Mouse (Mus musculus) CH12.LX (cell line): ENCODE data around the gene Wtap. TPM values are rescaled to one million over a fixed set of nuclear protein-coding genes. Genes with fewer than 3 reads are reported as not detected.

Source experiments
- DNase-seq: peaks from one replicate; pipeline ENCODE4 v3.0.0-alpha.2; 2013; ENCODE audit errors: extremely low read depth
- H3K27ac ChIP-seq: 2 replicates; pipeline ENCODE4 v1.5.1; 2012; ENCODE audit warnings: low read depth, mild to moderate bottlenecking, control low read depth, moderate library complexity; ENCODE audit not compliant: insufficient read depth
- H3K27me3 ChIP-seq: replicated peaks from 2 replicates; pipeline ENCODE3; 2012; ENCODE audit warnings: inconsistent platforms
- H3K36me3 ChIP-seq, 2 experiments: replicated peaks in 1 of 2; 2 replicates each; pipeline versions ENCODE3 to v1.6.1; 2012; ENCODE audit warnings: inconsistent platforms in 1 of 2, low read length in 1 of 2, mild to moderate bottlenecking in 1 of 2, mixed read lengths in 1 of 2, moderate library complexity in 1 of 2; ENCODE audit not compliant: control insufficient read depth in 1 of 2, insufficient read depth in 1 of 2
- H3K4me1 ChIP-seq, 2 experiments: 2 replicates each; pipeline ENCODE4 v1.6.1; 2012; ENCODE audit warnings: inconsistent platforms in 1 of 2, moderate library complexity in 1 of 2; ENCODE audit not compliant: insufficient read depth in 2 of 2, control insufficient read depth in 1 of 2
- H3K4me2 ChIP-seq: 2 replicates; pipeline ENCODE4 v1.6.1; 2012; ENCODE audit warnings: low read depth, mild to moderate bottlenecking, control low read depth; ENCODE audit not compliant: poor library complexity, insufficient read depth, severe bottlenecking
- H3K4me3 ChIP-seq, 3 experiments: fragments of 150-350 bp in 1 of 3; sonication (generic) in 1 of 3; replicated peaks in 1 of 3; 2 replicates each; pipeline versions ENCODE3 to v1.5.1; 2011 to 2012; ENCODE audit warnings: low read depth in 2 of 3, low read length in 2 of 3, mild to moderate bottlenecking in 2 of 3, moderate library complexity in 2 of 3, control low read depth in 1 of 3, improper control_type of control experiment in 1 of 3, inconsistent platforms in 1 of 3, mixed read lengths in 1 of 3; ENCODE audit not compliant: poor library complexity in 1 of 3
- H3K79me2 ChIP-seq: replicated peaks from 2 replicates; pipeline ENCODE4 v1.6.1; 2012; ENCODE audit warnings: mild to moderate bottlenecking, moderate library complexity; ENCODE audit not compliant: control insufficient read depth, poor library complexity, insufficient read depth, severe bottlenecking; ENCODE audit errors: extremely low read depth
- H3K9ac ChIP-seq: 2 replicates; pipeline ENCODE4 v1.6.1; 2012; ENCODE audit warnings: low read depth, mild to moderate bottlenecking, control low read depth, moderate library complexity; ENCODE audit not compliant: insufficient read depth
- H3K9me3 ChIP-seq: replicated peaks from 2 replicates; pipeline ENCODE3; 2012; ENCODE audit warnings: low read length, inconsistent platforms, mixed read lengths
- BHLHE40 ChIP-seq: IDR thresholded peaks from 2 replicates; pipeline ENCODE4 v1.6.1; 2011; ENCODE audit warnings: mild to moderate bottlenecking, low read depth, low read length, improper control_type of control experiment
- CHD1 ChIP-seq: IDR thresholded peaks from 2 replicates; pipeline ENCODE4 v1.6.1; 2012; ENCODE audit warnings: low read depth, low read length, improper control_type of control experiment, inconsistent platforms
- E2F4 ChIP-seq: IDR thresholded peaks from 2 replicates; pipeline ENCODE4 v1.6.1; 2011; ENCODE audit warnings: low read depth, low read length, improper control_type of control experiment; ENCODE audit not compliant: insufficient replicate concordance
- ELF1 ChIP-seq: IDR thresholded peaks from 2 replicates; pipeline ENCODE4 v1.6.1; 2014; ENCODE audit warnings: low read depth, mild to moderate bottlenecking, inconsistent platforms, low read length, improper control_type of control experiment
- JUN ChIP-seq: IDR thresholded peaks from 2 replicates; pipeline ENCODE4 v1.6.1; 2011; ENCODE audit warnings: low read depth, mild to moderate bottlenecking, low read length, improper control_type of control experiment, moderate library complexity; ENCODE audit not compliant: insufficient read depth
- JUND ChIP-seq: conservative IDR thresholded peaks from 2 replicates; pipeline ENCODE4 v1.6.1; 2011; ENCODE audit warnings: low read depth, low read length, improper control_type of control experiment
- KAT2A ChIP-seq: IDR thresholded peaks from 2 replicates; pipeline ENCODE4 v1.6.1; 2012; ENCODE audit warnings: low read length, improper control_type of control experiment, inconsistent platforms; ENCODE audit not compliant: insufficient replicate concordance
- MAFK ChIP-seq: IDR thresholded peaks from 2 replicates; pipeline ENCODE4 v1.6.1; 2011; ENCODE audit warnings: low read length, improper control_type of control experiment; ENCODE audit not compliant: insufficient replicate concordance
- MAX ChIP-seq: IDR thresholded peaks from 2 replicates; pipeline ENCODE4 v1.6.1; 2011; ENCODE audit warnings: low read length, improper control_type of control experiment
- MAZ ChIP-seq: IDR thresholded peaks from 2 replicates; pipeline ENCODE4 v1.6.1; 2012; ENCODE audit warnings: low read depth, mild to moderate bottlenecking, inconsistent platforms, low read length, improper control_type of control experiment, moderate library complexity
- MXI1 ChIP-seq: IDR thresholded peaks from 2 replicates; pipeline ENCODE4 v1.6.1; 2011; ENCODE audit warnings: mild to moderate bottlenecking, low read depth, low read length, improper control_type of control experiment
- MYC ChIP-seq: IDR thresholded peaks from 2 replicates; pipeline ENCODE4 v1.6.1; 2011; ENCODE audit warnings: low read depth, mild to moderate bottlenecking, improper control_type of control experiment, low read length
- POLR2AphosphoS2 ChIP-seq: IDR thresholded peaks from 2 replicates; pipeline ENCODE4 v1.6.1; 2011; ENCODE audit warnings: low read depth, low read length, improper control_type of control experiment
- SIN3A ChIP-seq: IDR thresholded peaks from 2 replicates; pipeline ENCODE4 v1.6.1; 2012; ENCODE audit warnings: low read length, improper control_type of control experiment, inconsistent platforms
- SMC3 ChIP-seq: IDR thresholded peaks from 2 replicates; pipeline ENCODE4 v1.6.1; 2011; ENCODE audit warnings: low read depth, low read length, improper control_type of control experiment
- TBP ChIP-seq: conservative IDR thresholded peaks from 2 replicates; pipeline ENCODE4 v1.6.1; 2011; ENCODE audit warnings: low read depth, low read length, improper control_type of control experiment
- UBTF ChIP-seq: IDR thresholded peaks from 2 replicates; pipeline ENCODE4 v1.6.1; 2012; ENCODE audit warnings: low read depth, mild to moderate bottlenecking, inconsistent platforms, low read length, improper control_type of control experiment, moderate library complexity
- ZNF384 ChIP-seq: IDR thresholded peaks from 2 replicates; pipeline ENCODE4 v1.6.1; 2012; ENCODE audit warnings: low read depth, low read length, improper control_type of control experiment, inconsistent platforms
- dilution Hi-C: fragments of 300-500 bp; cut with MboI; formaldehyde crosslinking; loops from 2 replicates; pipeline ENCODE4 v1.14.3; 2020; ENCODE audit warnings: low sequenced_read_pairs; ENCODE audit not compliant: extremely low pct_unique_long_range_greater_than_20kb, extremely low pct_ligation_motif_present
- in situ Hi-C: fragments of 300-500 bp; cut with MboI; formaldehyde crosslinking; loops from 3 replicates; pipeline ENCODE4 v1.14.3; 2019; ENCODE audit warnings: low sequenced_read_pairs, low pct_ligation_motif_present, low pct_unique_long_range_greater_than_20kb, mixed read lengths
- polyA plus RNA-seq: library from polyadenylated mRNA; unstranded; fragments of >175 nt; gene quantifications from 2 replicates; pipeline ENCODE4 v1.2.1, GENCODE M21; 2012; ENCODE audit warnings: low read depth; ENCODE audit not compliant: insufficient read length
- total RNA-seq, 2 experiments: library from RNA; depleted of rRNA; stranded (reverse); fragments of 300-350 nt in 1 of 2; fragments of >200 nt in 1 of 2; gene quantifications; 2 replicates each; pipeline ENCODE4 v1.2.3; 2012 to 2014

The Wtap gene
- total and polyA plus RNA-seq, 3 experiments = 54.1 to 129 (median 88.9) TPM

- in situ Hi-C loops = no loop called here
- H3K4me3 ChIP-seq = peak overlapping the region; percentile 59 to 99 (median 87)
- dilution Hi-C loops = no loop called here
- H3K9me3 ChIP-seq = no peaks in the 10 kb centered on the region
- peaks cover 47% of the 10 kb centered on the region for H3K79me2 ChIP-seq
- H3K27me3 ChIP-seq = no peaks in the 10 kb centered on the region
- H3K4me2 ChIP-seq = peak overlapping the region; percentile 97; the same call in 1 of the 2 replicates
- peak; percentile 82 for DNase-seq
- H3K27ac ChIP-seq = peak overlapping the region; percentile 82
- TF ChIP-seq TBP = no peak
- TF ChIP-seq CHD1 = peak; percentile 56
- no peak for TF ChIP-seq MAZ
- TF ChIP-seq SIN3A = peak; percentile 70; the same call in 1 of the 2 replicates
- 0 out of 2 replicates have a peak, but pooled peaks have one; percentile 40 for TF ChIP-seq POLR2AphosphoS2
- 0 out of 2 replicates have a peak, but pooled peaks have one; percentile 40 for TF ChIP-seq MXI1
- TF ChIP-seq ELF1 = peak; percentile 53; the same call in 1 of the 2 replicates
- TF ChIP-seq JUND = no peak
- TF ChIP-seq JUN = no peak
- peak; percentile 88 for TF ChIP-seq ZNF384
- H3K9ac ChIP-seq = peak overlapping the region; percentile 96
- H3K4me1 ChIP-seq = peaks cover 0 to 32% of the 10 kb centered on the region in 2 experiments; a peak in 2 of 4 replicates
- H3K36me3 ChIP-seq = peaks cover 0 to 10% of the 10 kb centered on the region in 2 experiments
These were observed 2.8 kb downstream of the Wtap start for GRCm38 (mm10) chr17:12991194-12991634.

DNA sequence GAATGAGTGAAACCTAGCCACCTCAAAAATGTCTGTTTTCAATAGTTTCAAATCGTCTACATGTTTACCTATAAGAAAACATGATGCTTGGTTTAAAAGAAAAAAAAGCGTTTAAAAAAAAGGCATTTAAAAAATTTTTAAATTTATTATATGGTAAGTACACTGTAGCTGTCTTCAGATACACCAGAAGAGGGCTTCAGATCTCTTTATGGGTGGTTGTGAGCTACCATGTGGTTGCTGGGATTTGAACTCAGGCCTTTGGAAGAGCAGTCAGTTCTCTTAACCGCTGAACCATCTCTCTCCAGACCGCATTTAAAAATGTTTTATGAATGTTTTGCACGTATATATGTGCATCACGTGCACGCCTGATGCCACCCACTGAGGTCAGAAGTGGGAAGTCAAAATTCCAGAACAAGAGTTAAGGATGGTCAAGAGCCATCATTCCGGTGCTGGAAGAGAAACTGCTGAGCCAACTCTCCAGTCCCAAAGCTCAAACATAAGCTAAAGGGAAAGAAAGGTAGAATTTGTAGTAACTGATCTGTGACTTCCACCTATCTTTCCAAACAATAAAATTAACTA lies 3.3 kb downstream of the Wtap start:
- in situ Hi-C loops = no loop called here
- H3K4me3 ChIP-seq = peak overlapping the region; percentile 59 to 99 (median 87)
- peaks cover under 1 to 16% of the 10 kb centered on the region in 2 experiments for H3K36me3 ChIP-seq
- DNase-seq = no peak
- H3K9me3 ChIP-seq = no peaks in the 10 kb centered on the region
- peaks cover 53% of the 10 kb centered on the region for H3K79me2 ChIP-seq
- H3K4me2 ChIP-seq = peak overlapping the region; percentile 97
- H3K9ac ChIP-seq = peak overlapping the region; percentile 96
- H3K27me3 ChIP-seq = no peaks in the 10 kb centered on the region
- dilution Hi-C loops = no loop called here
- peak overlapping the region; percentile 82 for H3K27ac ChIP-seq
- peaks cover 0 to 28% of the 10 kb centered on the region in 2 experiments; a peak in 2 of 4 replicates for H3K4me1 ChIP-seq
- TF ChIP-seq UBTF = no peak
- TF ChIP-seq MAX = peak; percentile 45; the same call in 1 of the 2 replicates
- no peak for TF ChIP-seq E2F4
- TF ChIP-seq MYC = peak; percentile 74; the same call in 1 of the 2 replicates
- TF ChIP-seq KAT2A = no peak
- TF ChIP-seq MAFK = no peak
- TF ChIP-seq SMC3 = no peak
- peak; percentile 75 for TF ChIP-seq BHLHE40
- TF ChIP-seq, all 38 proteins: peak for 3
